Comparison of ENCODE assay signal across 12 mouse cellular contexts in the genomic region with DNA sequence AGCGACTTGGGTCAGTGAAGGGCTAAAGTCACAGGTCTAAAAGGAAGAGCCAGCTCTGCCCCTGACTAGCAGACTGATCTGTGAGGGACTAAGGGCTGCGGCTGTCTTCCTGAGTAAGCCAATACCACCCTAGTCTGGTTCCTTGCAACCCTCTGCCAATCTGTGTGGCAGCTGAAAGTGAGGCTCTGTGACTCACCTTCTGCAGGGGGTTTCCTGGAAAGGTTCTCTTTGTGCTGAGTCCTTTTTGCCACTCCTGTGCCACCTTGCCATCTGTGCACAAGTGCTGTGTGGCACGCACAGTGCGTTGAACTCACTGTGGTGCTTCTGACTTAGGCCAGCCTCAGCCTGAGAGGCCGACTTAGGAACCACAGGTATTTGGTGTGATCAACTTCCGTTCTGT. TPM values are rescaled to one million over a fixed set of nuclear protein-coding genes. Genes with fewer than 3 reads are reported as not detected.
A peak's percentile ranks its signal among the peaks of the same experiment; 100 is the strongest.
DNase-seq lines count a peak whose midpoint lies in the region; ATAC-seq and TF ChIP-seq lines count a peak whose summit lies in the region.
"Had no signal": no experiment of that assay in that cellular context is flagged by ENCODE, and none has a peak within 500 bp of the region (broad histone marks: within the 10 kb centered on the region; RNA-seq: fewer than 3 reads in every experiment).

No protein-coding gene starts in this region.

- intact Hi-C loops in left cerebral cortex, adult 2 months (cut with DNase I): no loop called here
- intact Hi-C loops in left cerebral cortex, postnatal 14 days (cut with DNase I): no loop called here

- H3K79me3 ChIP-seq in C2C12 (ENCODE audit: low read depth): peaks cover 8% of the 10 kb centered on the region

- DNase-seq in heart, postnatal 4 days: no peak
- peak; percentile 75 for DNase-seq in cerebellum, adult 9-10 months
- no peak for DNase-seq in limb, embryonic 10.5 days (ENCODE audit: low spot score)
- DNase-seq in embryo, embryonic 10.5 days (ENCODE audit: low spot score): no peak
- no peak for DNase-seq in left cerebral cortex, adult 2 months (ENCODE audit: extremely low spot score in 1 of 2, low spot score in 2 of 2)
- DNase-seq in left cerebral cortex, postnatal 14 days (ENCODE audit: low spot score in 2 of 2): no peak
- DNase-seq: kidney, adult 18-20 months; right cerebral cortex, postnatal 25 days had no signal

- H3K4me1 ChIP-seq in heart, embryonic 13.5 days: peaks cover 76% of the 10 kb centered on the region
- H3K4me1 ChIP-seq in limb, embryonic 10.5 days: peaks cover 54% of the 10 kb centered on the region

- peak overlapping the region; percentile 55 for H3K27ac ChIP-seq in heart, embryonic 13.5 days (replicated peaks)
- H3K27ac ChIP-seq in limb, embryonic 10.5 days: 0 out of 2 replicates have a peak overlapping the region, but pooled peaks have one; percentile 11
- no peak overlapping the region for H3K27ac ChIP-seq in left cerebral cortex, adult 2 months
- H3K27ac ChIP-seq: forebrain, embryonic 15.5 days had no signal

- H3K4me3 ChIP-seq in heart, embryonic 13.5 days: no peak overlapping the region
- no peak overlapping the region for H3K4me3 ChIP-seq in C2C12 (ENCODE audit: insufficient read depth, poor library complexity, severe bottlenecking)
- H3K4me3 ChIP-seq in limb, embryonic 10.5 days: no peak overlapping the region
- no peak overlapping the region for H3K4me3 ChIP-seq in left cerebral cortex, adult 2 months
- H3K4me3 ChIP-seq: forebrain, embryonic 15.5 days; heart, embryonic 15.5 days had no signal

- H3K9ac ChIP-seq in heart, embryonic 13.5 days: peak overlapping the region; percentile 62
- H3K9ac ChIP-seq: forebrain, embryonic 15.5 days; heart, embryonic 15.5 days had no signal

- H3ac ChIP-seq in C2C12 (ENCODE audit: control insufficient read depth, insufficient read length, low read depth): peak overlapping the region; percentile 8

- no peak for TF ChIP-seq CTCF in C2C12 (IDR thresholded peaks at IDR 0.05; ENCODE audit: control insufficient read depth, insufficient read depth, insufficient read length)
- TF ChIP-seq CTCF in left cerebral cortex, adult 2 months (IDR thresholded peaks at IDR 0.05): no peak

- peaks cover 73% of the 10 kb centered on the region for H3K79me2 ChIP-seq in C2C12 (ENCODE audit: control insufficient read depth, insufficient read depth)

- no peaks in the 10 kb centered on the region for H3K27me3 ChIP-seq in heart, embryonic 13.5 days (replicated peaks)
- no peaks in the 10 kb centered on the region for H3K27me3 ChIP-seq in C2C12 (ENCODE audit: control insufficient read depth, insufficient read depth, insufficient read length)
- no peaks in the 10 kb centered on the region for H3K27me3 ChIP-seq in limb, embryonic 10.5 days (ENCODE audit: low read depth, poor library complexity, severe bottlenecking)
- H3K27me3 ChIP-seq: forebrain, embryonic 15.5 days; heart, embryonic 15.5 days had no signal

- WGBS in heart, embryonic 13.5 days: 66% methylated on average over 6 of the region's 6 CpGs
- 87% methylated on average over 6 of the region's 6 CpGs for WGBS in limb, embryonic 10.5 days

- ATAC-seq in heart, embryonic 13.5 days (ENCODE audit: extremely low read depth, insufficient number of reproducible peaks, low FRiP score, low TSS enrichment): no peak
- ATAC-seq: forebrain, embryonic 15.5 days had no signal

- H3K4me2 ChIP-seq in heart, embryonic 13.5 days: no peak overlapping the region
- H3K4me2 ChIP-seq: forebrain, embryonic 15.5 days; heart, embryonic 15.5 days had no signal

- H3K36me3 ChIP-seq in heart, embryonic 13.5 days: no peaks in the 10 kb centered on the region
- H3K36me3 ChIP-seq in C2C12 (ENCODE audit: control insufficient read depth, insufficient read depth): no peaks in the 10 kb centered on the region
- H3K36me3 ChIP-seq in limb, embryonic 10.5 days: no peaks in the 10 kb centered on the region
- H3K36me3 ChIP-seq: forebrain, embryonic 15.5 days; heart, embryonic 15.5 days had no signal

- no peaks in the 10 kb centered on the region for H3K9me3 ChIP-seq in heart, embryonic 13.5 days
- H3K9me3 ChIP-seq in limb, embryonic 10.5 days (replicated peaks): no peaks in the 10 kb centered on the region
- H3K9me3 ChIP-seq: forebrain, embryonic 15.5 days; heart, embryonic 15.5 days had no signal

TF ChIP-seq in C2C12, 6 proteins besides CTCF, POLR2A, EP300 and RAD21:
- TF ChIP-seq USF1 (IDR thresholded peaks at IDR 0.05; ENCODE audit: low read depth) (no peak), FOSL1 (IDR thresholded peaks at IDR 0.05; ENCODE audit: insufficient read depth, low read length, poor library complexity, severe bottlenecking) (no peak), CEBPB (IDR thresholded peaks at IDR 0.05; ENCODE audit: low read depth) (no peak), MAX (IDR thresholded peaks at IDR 0.05) (no peak), MYOD1 (IDR thresholded peaks at IDR 0.05; ENCODE audit: control insufficient read depth, insufficient read length, low read depth) (no peak), MYOG (IDR thresholded peaks at IDR 0.05; ENCODE audit: control insufficient read depth, extremely low read depth, insufficient read length) (no peak)
TF ChIP-seq in C2C12: peak in this region for 0.

RNA-seq across cellular contexts. Expression of a gene that starts 30.0 kb away (rescaled TPM):
- polyA plus RNA-seq in heart, embryonic 13.5 days (2015; fragmentation: Nextera tagmentation; extraction: Ambion mirVana): 6.1 and 6.3 TPM in 2 replicates
- 10 to 100 TPM; 21.1 to 24.4 TPM for total RNA-seq in heart, postnatal 4 days (2021)
- 19.4 TPM for polyA plus RNA-seq in C2C12 (2012; fragmentation: generic; extraction: Trizol)
- 8.7 and 9.0 TPM in 2 replicates for polyA plus RNA-seq in limb, embryonic 10.5 days (2016; fragmentation: Nextera tagmentation; extraction: Ambion mirVana)
- total RNA-seq in left cerebral cortex, adult 2 months (2021): 10 to 100 TPM; 49.8 to 53.0 TPM
- total RNA-seq in left cerebral cortex, postnatal 14 days (2021): 10 to 100 TPM; 41.5 to 46.7 TPM

RNA-seq across cellular contexts. Expression of a gene that starts 46.2 kb away (rescaled TPM):
- 11.3 and 11.9 TPM in 2 replicates for polyA plus RNA-seq in heart, embryonic 13.5 days (2015; fragmentation: Nextera tagmentation; extraction: Ambion mirVana)
- total RNA-seq in heart, postnatal 4 days (2021): 10 to 100 TPM; 46.9 to 47.9 TPM
- 19.6 TPM for polyA plus RNA-seq in C2C12 (2012; fragmentation: generic; extraction: Trizol)
- polyA plus RNA-seq in limb, embryonic 10.5 days (2016; fragmentation: Nextera tagmentation; extraction: Ambion mirVana): 14.3 and 15.5 TPM in 2 replicates
- 10 to 100 TPM; 59.7 to 60.6 TPM for total RNA-seq in left cerebral cortex, adult 2 months (2021)
- total RNA-seq in left cerebral cortex, postnatal 14 days (2021): 10 to 100 TPM; 56.6 to 60.8 TPM
